Mouse (Mus musculus): Measurements from ENCODE around the gene Large1. TPM values are rescaled to one million over a fixed set of nuclear protein-coding genes. Genes with fewer than 3 reads are reported as not detected.

Large1 gene
- polyA plus RNA-seq, 1 experiment = 42.7 TPM

GRCm38 (mm10) chr8:72780644-72781043 is 572.7 kb downstream of the Large1 start:
- no peak for TF ChIP-seq CTCF (IDR thresholded peaks at IDR 0.05; ENCODE audit: borderline replicate concordance, insufficient read depth, low read length)
- no peak for TF ChIP-seq POLR2A (IDR thresholded peaks at IDR 0.05; ENCODE audit: low read depth, low read length)
- no peak overlapping the region for H3K27ac ChIP-seq (ENCODE audit: insufficient read depth, low read length)
- H3K4me1 ChIP-seq (ENCODE audit: control insufficient read depth, insufficient read depth, low read length) = no peaks in the 10 kb centered on the region
- no peak overlapping the region for H3K4me3 ChIP-seq (ENCODE audit: insufficient read depth, low read length)

GRCm38 (mm10) chr8:72777797-72778196 is 575.5 kb downstream of the Large1 start:
- TF ChIP-seq CTCF (IDR thresholded peaks at IDR 0.05; ENCODE audit: borderline replicate concordance, insufficient read depth, low read length) = no peak
- TF ChIP-seq POLR2A (IDR thresholded peaks at IDR 0.05; ENCODE audit: low read depth, low read length) = no peak
- Histone ChIP-seq H3K4me1 (ENCODE audit: control insufficient read depth, insufficient read depth, low read length) (no peaks in the 10 kb centered on the region), H3K4me3 (ENCODE audit: insufficient read depth, low read length) (no peak overlapping the region), H3K27ac (ENCODE audit: insufficient read depth, low read length) (no peak overlapping the region)

- Histone ChIP-seq H3K4me3 (ENCODE audit: insufficient read depth, low read length) (no peak overlapping the region), H3K4me1 (ENCODE audit: control insufficient read depth, insufficient read depth, low read length) (no peaks in the 10 kb centered on the region), H3K27ac (ENCODE audit: insufficient read depth, low read length) (no peak overlapping the region)
- no peak for TF ChIP-seq CTCF (IDR thresholded peaks at IDR 0.05; ENCODE audit: borderline replicate concordance, insufficient read depth, low read length)
- TF ChIP-seq POLR2A (IDR thresholded peaks at IDR 0.05; ENCODE audit: low read depth, low read length) = no peak
Measured at GRCm38 (mm10) chr8:72766777-72767176, 586.6 kb downstream of the Large1 start.

DNA sequence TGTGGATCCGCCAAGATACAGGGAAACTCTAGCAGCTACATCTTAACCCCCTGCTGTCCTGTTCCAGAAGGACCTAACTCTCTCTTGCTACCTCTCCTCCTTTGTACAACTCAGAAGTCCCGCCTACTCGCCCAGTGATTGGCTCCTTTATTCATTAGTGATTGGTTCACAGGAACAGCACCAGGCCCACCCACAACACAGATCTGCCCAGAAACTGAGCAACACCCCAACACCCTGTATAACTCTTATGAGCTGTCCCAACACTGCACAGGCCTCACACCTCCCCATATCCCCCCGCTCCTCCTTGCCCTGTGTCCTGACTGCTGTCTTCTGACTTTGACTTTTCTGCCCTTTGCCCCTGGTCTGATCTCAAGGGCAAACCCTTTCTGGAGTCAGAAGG is 587.6 kb downstream of the Large1 start:
- TF ChIP-seq POLR2A (IDR thresholded peaks at IDR 0.05; ENCODE audit: low read depth, low read length) (no peak), CTCF (IDR thresholded peaks at IDR 0.05; ENCODE audit: borderline replicate concordance, insufficient read depth, low read length) (no peak)
- no peak overlapping the region for H3K27ac ChIP-seq (ENCODE audit: insufficient read depth, low read length)
- no peaks in the 10 kb centered on the region for H3K4me1 ChIP-seq (ENCODE audit: control insufficient read depth, insufficient read depth, low read length)
- H3K4me3 ChIP-seq (ENCODE audit: insufficient read depth, low read length) = no peak overlapping the region
